Mouse (Mus musculus): ENCODE results near the gene Defb19.

DNA sequence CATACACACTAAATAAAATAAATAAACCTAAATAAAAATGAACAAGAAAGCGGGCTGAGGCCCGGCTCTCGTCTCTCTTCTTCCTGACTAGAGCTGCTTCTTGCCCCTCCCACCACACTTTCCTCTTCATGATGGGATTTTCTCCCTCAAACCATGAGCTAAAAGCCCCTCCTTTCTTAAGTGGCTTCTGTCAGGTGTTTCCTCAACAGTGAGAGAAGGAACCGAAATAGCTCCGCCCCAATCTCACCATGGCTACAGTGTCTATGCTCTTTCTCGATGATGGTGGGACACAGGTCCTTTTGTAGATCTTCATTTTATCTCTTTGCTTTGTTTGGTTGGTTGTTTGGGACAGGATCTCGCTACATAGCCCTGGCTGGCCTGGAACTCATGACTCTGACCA lies 23.5 kb downstream of the Defb19 start:
- no peak for TF ChIP-seq POLR2A (IDR thresholded peaks at IDR 0.05; ENCODE audit: borderline replicate concordance, low read depth, low read length)
- no peak for TF ChIP-seq CTCF (IDR thresholded peaks at IDR 0.05; ENCODE audit: low read depth, low read length)
